ENCODE assay signal across 8 mouse cellular contexts in the genomic region with DNA sequence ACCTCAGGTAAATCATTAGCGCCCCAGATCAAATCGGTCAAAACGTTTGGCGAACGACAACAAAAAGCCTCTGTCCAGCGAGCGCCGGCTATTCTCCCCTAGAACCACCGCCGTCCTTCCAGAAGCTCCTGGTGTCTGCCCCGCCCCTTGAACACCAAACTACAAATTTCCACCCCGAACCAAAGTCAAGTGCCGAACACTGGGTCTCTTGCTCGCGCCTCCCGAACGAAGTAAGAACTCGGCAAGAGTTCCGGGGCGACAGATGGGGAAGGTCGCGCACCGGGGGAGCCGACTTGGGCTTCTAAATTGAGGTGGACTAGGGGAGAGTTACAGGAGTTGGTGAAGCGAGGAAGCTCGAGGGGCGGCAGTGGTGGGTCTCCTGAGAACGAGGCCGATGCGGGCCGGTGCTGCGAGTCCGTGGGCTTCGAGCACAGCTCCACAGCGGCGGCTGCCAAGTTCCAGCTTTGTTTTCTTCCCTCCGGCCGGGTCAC. TPM values are rescaled to one million over a fixed set of nuclear protein-coding genes. Genes with fewer than 3 reads are reported as not detected.
DNase-seq lines count a peak whose midpoint lies in the region; ATAC-seq lines count a peak whose summit lies in the region.

Tubgcp4 (plus strand) TSS at position 174 of the 491 bp plus-strand sequence.

- DNase-seq in heart, adult 18-20 months: peak in 1 of 2 experiments; percentile 63
- no peak for DNase-seq in heart, adult 11 months
- DNase-seq in adrenal gland, postnatal 14 days: peak; percentile 66
- no peak for DNase-seq in forebrain, embryonic 14.5 days (ENCODE audit: low spot score)
- no peak for DNase-seq in hindbrain, embryonic 10.5 days (ENCODE audit: low spot score)
- DNase-seq in layer of hippocampus, postnatal 14 days (ENCODE audit: low spot score in 2 of 2): peak in 1 of 2 experiments; percentile 15
- DNase-seq in lung, postnatal 36 days: peak; percentile 58
- peak; percentile 59 for DNase-seq in thymus, postnatal 25 days

- peak within 1 kb of the TSS; percentile 92 for H3K4me3 ChIP-seq in forebrain, embryonic 14.5 days (ENCODE audit: low read depth, low read length)
- peak within 1 kb of the TSS; percentile 91 for H3K4me3 ChIP-seq in hindbrain, embryonic 10.5 days

- H3K27me3 ChIP-seq in forebrain, embryonic 14.5 days (replicated peaks; ENCODE audit: control insufficient read depth, insufficient read depth, low read length): no peaks in the 10 kb centered on the region
- no peaks in the 10 kb centered on the region for H3K27me3 ChIP-seq in hindbrain, embryonic 10.5 days (ENCODE audit: insufficient read depth, poor library complexity, severe bottlenecking)

- no peaks in the 10 kb centered on the region for H3K9me3 ChIP-seq in forebrain, embryonic 14.5 days (replicated peaks; ENCODE audit: control insufficient read depth, low read length)
- H3K9me3 ChIP-seq in hindbrain, embryonic 10.5 days: no peaks in the 10 kb centered on the region

- H3K4me1 ChIP-seq in forebrain, embryonic 14.5 days (ENCODE audit: control insufficient read depth, insufficient read depth, low read length): peaks cover 23% of the 10 kb centered on the region
- peaks cover 26% of the 10 kb centered on the region for H3K4me1 ChIP-seq in hindbrain, embryonic 10.5 days (replicated peaks)

- peak within 1 kb of the TSS; percentile 85 for H3K9ac ChIP-seq in forebrain, embryonic 14.5 days (ENCODE audit: low read length)

- peaks cover 33% of the 10 kb centered on the region for H3K36me3 ChIP-seq in forebrain, embryonic 14.5 days (ENCODE audit: control insufficient read depth, insufficient read depth, low read length)
- peaks cover 50% of the 10 kb centered on the region for H3K36me3 ChIP-seq in hindbrain, embryonic 10.5 days

- peak; percentile 63 for ATAC-seq in forebrain, embryonic 14.5 days

- H3K27ac ChIP-seq in forebrain, embryonic 14.5 days (ENCODE audit: low read depth, low read length): peak within 1 kb of the TSS; percentile 80
- H3K27ac ChIP-seq in hindbrain, embryonic 10.5 days: peak within 1 kb of the TSS; percentile 94

- WGBS in forebrain, embryonic 14.5 days: under 1% methylated on average over 37 of the region's 38 CpGs
- WGBS in hindbrain, embryonic 10.5 days: under 1% methylated on average over 38 of the region's 38 CpGs

- peak within 1 kb of the TSS; percentile 92 for H3K4me2 ChIP-seq in forebrain, embryonic 14.5 days (ENCODE audit: low read length)

RNA-seq across cellular contexts. Expression of gene Tubgcp4, which starts in this region (rescaled TPM):
- 10 to 100 TPM; 16.4 to 21.3 TPM for total RNA-seq in heart, adult 18-20 months (2021)
- total RNA-seq in adrenal gland, postnatal 14 days (2021): 31.3 and 34.7 TPM in 2 replicates
- polyA plus RNA-seq in forebrain, embryonic 14.5 days (2014; fragmentation: Nextera tagmentation; extraction: Ambion mirVana): 38.9 and 43.7 TPM in 2 replicates
- polyA plus RNA-seq in hindbrain, embryonic 10.5 days (2016; fragmentation: Nextera tagmentation; extraction: Ambion mirVana): 67.6 and 83.2 TPM in 2 replicates
- 10 to 100 TPM; 35.6 to 36.3 TPM for total RNA-seq in layer of hippocampus, postnatal 14 days (2021)

Comparison
In these comparisons a context has a peak if more than half of its experiments do, and no peak if none do; other contexts are left out.
1. DNase-seq: peak in adrenal gland, postnatal 14 days (single experiment), lung, postnatal 36 days (single experiment) and thymus, postnatal 25 days (single experiment); none in heart, adult 11 months (single experiment), forebrain, embryonic 14.5 days (single experiment) and hindbrain, embryonic 10.5 days (single experiment).